Mouse (Mus musculus) hematopoietic multipotent progenitor cell, adult 10-12 weeks (in vitro differentiated cells): Measurements from ENCODE around the gene Pitpnc1. TPM values are rescaled to one million over a fixed set of nuclear protein-coding genes. Genes with fewer than 3 reads are reported as not detected.

Experiments
- polyA plus RNA-seq: library from polyadenylated mRNA; stranded (reverse); fragments of >175 nt; gene quantifications from 2 replicates; pipeline ENCODE4 v1.2.3, GENCODE M21; 2012; ENCODE audit warnings: low replicate concordance

The Pitpnc1 gene
- 9.2 and 13.1 TPM in 2 replicates for polyA plus RNA-seq

DNA sequence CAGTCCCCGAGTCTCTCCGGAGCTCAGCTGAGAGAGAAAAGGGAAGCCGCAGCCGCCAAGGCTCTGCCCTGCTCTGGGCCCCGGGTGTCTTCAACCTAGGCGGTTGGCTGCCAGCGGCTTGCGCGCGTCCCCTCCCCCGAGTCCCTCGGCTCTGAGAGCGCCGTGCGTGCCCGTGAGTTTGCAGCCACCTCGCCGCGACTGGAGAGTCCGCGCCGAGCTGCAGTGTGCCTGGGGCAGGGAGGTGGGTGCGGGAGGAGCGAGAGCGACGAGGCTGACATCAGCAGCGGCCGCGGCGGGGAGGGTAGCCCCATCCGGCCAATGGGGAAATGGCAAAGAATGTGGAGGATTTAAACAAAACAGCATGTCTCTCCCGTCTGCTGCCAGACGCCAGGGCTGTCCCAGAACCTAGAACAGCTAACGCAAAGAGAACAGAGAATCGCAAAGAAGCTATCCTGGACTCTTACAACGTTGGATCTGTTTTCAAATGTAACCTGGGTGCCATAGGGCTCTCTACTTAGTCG, at the start of gene Pitpnc1:
Gene Pitpnc1, minus strand, starts transcription at position 179 of the 521 bp plus-strand sequence.

DNA sequence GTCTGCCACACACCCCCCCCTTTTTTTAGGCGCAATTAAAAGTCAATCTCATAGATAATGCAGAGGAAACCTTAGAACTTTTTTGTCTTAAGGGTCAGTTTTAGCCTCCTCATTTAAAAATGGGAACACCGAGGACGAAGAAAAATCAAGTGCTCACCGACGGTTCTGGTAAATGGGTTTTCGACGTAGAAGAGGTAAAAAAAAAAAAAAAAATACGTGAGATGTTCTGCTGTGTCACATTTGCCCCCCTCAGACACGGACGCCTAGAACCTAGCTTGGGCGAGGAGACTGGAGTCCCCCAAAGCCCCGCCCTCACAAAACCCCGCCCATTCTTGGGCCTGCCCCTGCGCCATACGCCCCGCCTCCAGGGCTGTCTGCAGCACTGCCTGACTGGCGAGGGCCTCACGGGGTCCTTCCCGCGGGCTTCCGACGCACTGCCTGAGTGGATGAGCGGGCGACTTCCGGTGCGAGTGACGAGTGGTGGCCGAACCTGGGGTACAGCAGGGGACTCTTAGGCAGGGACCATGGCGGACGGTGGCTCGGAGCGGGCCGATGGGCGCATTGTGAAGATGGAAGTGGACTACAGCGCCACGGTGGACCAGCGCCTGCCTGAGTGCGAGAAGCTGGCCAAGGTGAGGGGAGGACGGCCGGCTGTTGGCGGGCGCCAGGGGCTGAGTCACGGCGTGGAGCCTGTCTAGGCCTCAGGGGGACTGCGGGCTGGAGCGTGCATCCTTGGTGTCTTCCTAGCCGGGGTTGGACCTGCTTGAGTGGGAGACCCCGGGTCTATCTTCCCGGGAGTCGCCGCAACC, 8.8 kb upstream of the Pitpnc1 start, which contains the start of gene Psmd12:
Gene Psmd12, plus strand, starts transcription at position 432 of the 809 bp plus-strand sequence.

DNA sequence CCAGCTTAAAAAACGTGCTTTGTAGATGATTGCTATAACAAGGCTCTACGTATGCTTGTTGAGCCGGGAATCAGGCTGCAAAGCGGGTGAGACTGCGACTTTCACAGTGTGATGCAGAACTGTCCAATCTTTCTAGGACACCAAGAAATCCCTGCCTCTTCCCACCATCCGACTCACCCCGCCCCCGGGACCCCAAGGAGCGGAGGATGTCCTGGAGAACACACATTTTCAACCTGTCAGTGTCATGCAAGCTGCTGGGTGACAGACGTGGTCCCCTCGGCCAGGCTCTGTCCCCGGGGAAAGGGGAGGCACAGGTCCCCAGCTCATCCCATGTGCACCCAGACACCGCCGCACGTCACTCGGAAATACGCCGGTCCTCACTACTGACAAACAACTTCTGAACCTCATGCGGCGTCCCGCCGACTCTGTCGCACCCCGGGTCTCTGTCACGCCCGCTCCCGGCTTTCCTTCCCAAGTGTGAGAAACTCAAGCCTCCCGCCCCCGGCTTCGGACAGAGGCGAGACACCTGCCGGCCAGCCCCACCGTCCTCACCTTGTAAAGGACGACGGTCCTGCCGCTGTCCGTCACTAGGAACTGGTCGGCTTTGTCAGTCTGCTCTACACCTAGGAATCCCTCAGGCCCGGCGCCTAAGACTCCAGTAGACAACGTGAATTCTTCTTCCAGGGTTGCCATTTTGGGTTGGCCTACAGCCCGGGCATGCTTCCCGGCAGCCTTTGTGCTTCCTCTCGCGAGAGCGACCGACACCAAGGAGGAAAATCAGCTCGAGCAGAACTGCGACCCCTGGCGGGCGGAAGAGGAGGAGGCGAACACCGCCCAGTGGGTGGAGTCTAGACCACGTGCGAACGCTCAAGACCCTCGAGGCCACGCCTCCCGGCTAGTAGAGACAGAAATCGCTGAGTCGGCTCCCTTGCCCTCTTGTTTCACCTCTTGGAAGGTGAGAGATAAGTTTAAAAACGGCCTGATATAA, 281.6 kb downstream of the Pitpnc1 start, which contains the start of gene Nol11:
Gene Nol11, minus strand, starts transcription at position 817 of the 988 bp plus-strand sequence.

Other genes starting within 250 kb of the Pitpnc1 start
- gene Psmd12, start 8.8 kb upstream of the Pitpnc1 start, polyA plus RNA-seq, result 13.6 and 15.8 TPM in 2 replicates
- 96.2 and 99.2 TPM in 2 replicates for gene Helz, start 77.2 kb upstream of the Pitpnc1 start, polyA plus RNA-seq
- not detected in 2 replicates for gene Cacng1, start 245.8 kb upstream of the Pitpnc1 start, polyA plus RNA-seq